Mouse (Mus musculus) CH12.LX (cell line): ENCODE results near the gene Tmod3. TPM values are rescaled to one million over a fixed set of nuclear protein-coding genes. Genes with fewer than 3 reads are reported as not detected.

Source experiments
- DNase-seq: peaks from one replicate; pipeline ENCODE4 v3.0.0-alpha.2; 2013; ENCODE audit errors: extremely low read depth
- H3K27ac ChIP-seq: 2 replicates; pipeline ENCODE4 v1.5.1; 2012; ENCODE audit warnings: low read depth, mild to moderate bottlenecking, control low read depth, moderate library complexity; ENCODE audit not compliant: insufficient read depth
- H3K27me3 ChIP-seq: replicated peaks from 2 replicates; pipeline ENCODE3; 2012; ENCODE audit warnings: inconsistent platforms
- H3K36me3 ChIP-seq, 2 experiments: replicated peaks in 1 of 2; 2 replicates each; pipeline versions ENCODE3 to v1.6.1; 2012; ENCODE audit warnings: inconsistent platforms in 1 of 2, low read length in 1 of 2, mild to moderate bottlenecking in 1 of 2, mixed read lengths in 1 of 2, moderate library complexity in 1 of 2; ENCODE audit not compliant: control insufficient read depth in 1 of 2, insufficient read depth in 1 of 2
- H3K4me1 ChIP-seq, 2 experiments: 2 replicates each; pipeline ENCODE4 v1.6.1; 2012; ENCODE audit warnings: inconsistent platforms in 1 of 2, moderate library complexity in 1 of 2; ENCODE audit not compliant: insufficient read depth in 2 of 2, control insufficient read depth in 1 of 2
- H3K4me2 ChIP-seq: 2 replicates; pipeline ENCODE4 v1.6.1; 2012; ENCODE audit warnings: low read depth, mild to moderate bottlenecking, control low read depth; ENCODE audit not compliant: poor library complexity, insufficient read depth, severe bottlenecking
- H3K4me3 ChIP-seq, 3 experiments: fragments of 150-350 bp in 1 of 3; sonication (generic) in 1 of 3; replicated peaks in 1 of 3; 2 replicates each; pipeline versions ENCODE3 to v1.5.1; 2011 to 2012; ENCODE audit warnings: low read depth in 2 of 3, low read length in 2 of 3, mild to moderate bottlenecking in 2 of 3, moderate library complexity in 2 of 3, control low read depth in 1 of 3, improper control_type of control experiment in 1 of 3, inconsistent platforms in 1 of 3, mixed read lengths in 1 of 3; ENCODE audit not compliant: poor library complexity in 1 of 3
- H3K79me2 ChIP-seq: replicated peaks from 2 replicates; pipeline ENCODE4 v1.6.1; 2012; ENCODE audit warnings: mild to moderate bottlenecking, moderate library complexity; ENCODE audit not compliant: control insufficient read depth, poor library complexity, insufficient read depth, severe bottlenecking; ENCODE audit errors: extremely low read depth
- H3K9ac ChIP-seq: 2 replicates; pipeline ENCODE4 v1.6.1; 2012; ENCODE audit warnings: low read depth, mild to moderate bottlenecking, control low read depth, moderate library complexity; ENCODE audit not compliant: insufficient read depth
- H3K9me3 ChIP-seq: replicated peaks from 2 replicates; pipeline ENCODE3; 2012; ENCODE audit warnings: low read length, inconsistent platforms, mixed read lengths
- CHD1 ChIP-seq: IDR thresholded peaks from 2 replicates; pipeline ENCODE4 v1.6.1; 2012; ENCODE audit warnings: low read depth, low read length, improper control_type of control experiment, inconsistent platforms
- CHD2 ChIP-seq: IDR thresholded peaks from 2 replicates; pipeline ENCODE4 v1.6.1; 2011; ENCODE audit warnings: low read length, improper control_type of control experiment
- CTCF ChIP-seq, 2 experiments: IDR thresholded peaks in 1 of 2; conservative IDR thresholded peaks in 1 of 2; 2 replicates each; pipeline ENCODE4 v1.5.1; 2011 to 2012; ENCODE audit warnings: low read depth in 2 of 2, low read length in 2 of 2, improper control_type of control experiment in 1 of 2, inconsistent platforms in 1 of 2, mild to moderate bottlenecking in 1 of 2, moderate library complexity in 1 of 2
- E2F4 ChIP-seq: IDR thresholded peaks from 2 replicates; pipeline ENCODE4 v1.6.1; 2011; ENCODE audit warnings: low read depth, low read length, improper control_type of control experiment; ENCODE audit not compliant: insufficient replicate concordance
- ELF1 ChIP-seq: IDR thresholded peaks from 2 replicates; pipeline ENCODE4 v1.6.1; 2014; ENCODE audit warnings: low read depth, mild to moderate bottlenecking, inconsistent platforms, low read length, improper control_type of control experiment
- GABPA ChIP-seq: IDR thresholded peaks from 2 replicates; pipeline ENCODE4 v1.6.1; 2012; ENCODE audit warnings: low read depth, low read length, improper control_type of control experiment, inconsistent platforms; ENCODE audit not compliant: insufficient replicate concordance
- HCFC1 ChIP-seq: IDR thresholded peaks from 2 replicates; pipeline ENCODE4 v1.6.1; 2012; ENCODE audit warnings: low read depth, mild to moderate bottlenecking, inconsistent platforms, low read length, improper control_type of control experiment
- KAT2A ChIP-seq: IDR thresholded peaks from 2 replicates; pipeline ENCODE4 v1.6.1; 2012; ENCODE audit warnings: low read length, improper control_type of control experiment, inconsistent platforms; ENCODE audit not compliant: insufficient replicate concordance
- MEF2A ChIP-seq: IDR thresholded peaks from 2 replicates; pipeline ENCODE4 v1.6.1; 2014; ENCODE audit warnings: low read depth, mild to moderate bottlenecking, inconsistent platforms, low read length, improper control_type of control experiment, borderline replicate concordance
- MYC ChIP-seq: IDR thresholded peaks from 2 replicates; pipeline ENCODE4 v1.6.1; 2011; ENCODE audit warnings: low read depth, mild to moderate bottlenecking, improper control_type of control experiment, low read length
- NRF1 ChIP-seq: IDR thresholded peaks from 2 replicates; pipeline ENCODE4 v1.6.1; 2014; ENCODE audit warnings: low read depth, mild to moderate bottlenecking, inconsistent platforms, low read length, improper control_type of control experiment, moderate library complexity
- RCOR1 ChIP-seq: conservative IDR thresholded peaks from 2 replicates; pipeline ENCODE4 v1.6.1; 2012; ENCODE audit warnings: low read depth, mild to moderate bottlenecking, inconsistent platforms, low read length, improper control_type of control experiment
- SIN3A ChIP-seq: IDR thresholded peaks from 2 replicates; pipeline ENCODE4 v1.6.1; 2012; ENCODE audit warnings: low read length, improper control_type of control experiment, inconsistent platforms
- SMC3 ChIP-seq: IDR thresholded peaks from 2 replicates; pipeline ENCODE4 v1.6.1; 2011; ENCODE audit warnings: low read depth, low read length, improper control_type of control experiment
- TCF12 ChIP-seq: IDR thresholded peaks from 2 replicates; pipeline ENCODE4 v1.6.1; 2014; ENCODE audit warnings: low read depth, mild to moderate bottlenecking, inconsistent platforms, low read length, improper control_type of control experiment
- UBTF ChIP-seq: IDR thresholded peaks from 2 replicates; pipeline ENCODE4 v1.6.1; 2012; ENCODE audit warnings: low read depth, mild to moderate bottlenecking, inconsistent platforms, low read length, improper control_type of control experiment, moderate library complexity
- USF1 ChIP-seq: IDR thresholded peaks from 2 replicates; pipeline ENCODE4 v1.6.1; 2014; ENCODE audit warnings: low read depth, mild to moderate bottlenecking, inconsistent platforms, low read length, improper control_type of control experiment
- ZC3H11A ChIP-seq: IDR thresholded peaks from 2 replicates; pipeline ENCODE4 v1.6.1; 2012; ENCODE audit warnings: low read depth, mild to moderate bottlenecking, inconsistent platforms, low read length, improper control_type of control experiment
- ZNF384 ChIP-seq: IDR thresholded peaks from 2 replicates; pipeline ENCODE4 v1.6.1; 2012; ENCODE audit warnings: low read depth, low read length, improper control_type of control experiment, inconsistent platforms
- dilution Hi-C: fragments of 300-500 bp; cut with MboI; formaldehyde crosslinking; loops from 2 replicates; pipeline ENCODE4 v1.14.3; 2020; ENCODE audit warnings: low sequenced_read_pairs; ENCODE audit not compliant: extremely low pct_unique_long_range_greater_than_20kb, extremely low pct_ligation_motif_present
- in situ Hi-C: fragments of 300-500 bp; cut with MboI; formaldehyde crosslinking; loops from 3 replicates; pipeline ENCODE4 v1.14.3; 2019; ENCODE audit warnings: low sequenced_read_pairs, low pct_ligation_motif_present, low pct_unique_long_range_greater_than_20kb, mixed read lengths
- polyA plus RNA-seq: library from polyadenylated mRNA; unstranded; fragments of >175 nt; gene quantifications from 2 replicates; pipeline ENCODE4 v1.2.1, GENCODE M21; 2012; ENCODE audit warnings: low read depth; ENCODE audit not compliant: insufficient read length
- total RNA-seq, 2 experiments: library from RNA; depleted of rRNA; stranded (reverse); fragments of 300-350 nt in 1 of 2; fragments of >200 nt in 1 of 2; gene quantifications; 2 replicates each; pipeline ENCODE4 v1.2.3; 2012 to 2014

The Tmod3 gene
- total and polyA plus RNA-seq, 3 experiments, result 40.5 to 71.0 (median 52.0) TPM

- dilution Hi-C loops, result no loop called here
- H3K4me3 ChIP-seq, result no peak overlapping the region
Measured at GRCm38 (mm10) chr9:75597596-75597995, 38.1 kb upstream of the Tmod3 start.

GRCm38 (mm10) chr9:75597036-75597435 lies 37.6 kb upstream of the Tmod3 start:
- no peak for DNase-seq
- H3K4me3 ChIP-seq, result no peak overlapping the region
- no peaks in the 10 kb centered on the region for H3K36me3 ChIP-seq
- no peak overlapping the region for H3K27ac ChIP-seq
- TF ChIP-seq SMC3, result no peak
- no peak for TF ChIP-seq ZC3H11A
- no peak for TF ChIP-seq USF1
- no peak overlapping the region for H3K4me2 ChIP-seq
- in situ Hi-C loops, result no loop called here
- no peaks in the 10 kb centered on the region for H3K79me2 ChIP-seq
- peaks cover 2% of the 10 kb centered on the region for H3K27me3 ChIP-seq
- H3K9ac ChIP-seq, result no peak overlapping the region
- no peaks in the 10 kb centered on the region for H3K9me3 ChIP-seq
- dilution Hi-C loops, result no loop called here
- 0 out of 4 replicates have a peak, but pooled peaks cover 0 to 4% of the 10 kb centered on the region in 2 experiments for H3K4me1 ChIP-seq

More at GRCm38 (mm10) chr9:75597596-75597995, 38.1 kb upstream of the Tmod3 start:
- DNase-seq, result no peak
- no peak for TF ChIP-seq RCOR1
- no peak for TF ChIP-seq ELF1
- TF ChIP-seq HCFC1, result no peak
- TF ChIP-seq TCF12, result no peak
- no peak for TF ChIP-seq UBTF
- no peak for TF ChIP-seq MYC
- no peak overlapping the region for H3K27ac ChIP-seq
- H3K9me3 ChIP-seq, result no peaks in the 10 kb centered on the region
- no peak overlapping the region for H3K4me2 ChIP-seq
- H3K4me1 ChIP-seq, result 0 out of 4 replicates have a peak, but pooled peaks cover 0 to 4% of the 10 kb centered on the region in 2 experiments
- peaks cover 2% of the 10 kb centered on the region for H3K27me3 ChIP-seq
- H3K9ac ChIP-seq, result no peak overlapping the region
- in situ Hi-C loops, result no loop called here
- H3K36me3 ChIP-seq, result no peaks in the 10 kb centered on the region
- H3K79me2 ChIP-seq, result no peaks in the 10 kb centered on the region

- no peak for DNase-seq
- no peaks in the 10 kb centered on the region for H3K79me2 ChIP-seq
- H3K4me1 ChIP-seq, result no peaks in the 10 kb centered on the region
- peaks cover 2% of the 10 kb centered on the region for H3K27me3 ChIP-seq
- no peak overlapping the region for H3K9ac ChIP-seq
- in situ Hi-C loops, result no loop called here
- dilution Hi-C loops, result no loop called here
- H3K27ac ChIP-seq, result no peak overlapping the region
- no peaks in the 10 kb centered on the region for H3K36me3 ChIP-seq
- no peak overlapping the region for H3K4me3 ChIP-seq
- TF ChIP-seq CTCF (conservative IDR thresholded peaks at IDR 0.05 in 1 of 2, IDR thresholded peaks at IDR 0.05 in 1 of 2; ENCODE audit: low read depth in 2 of 2, low read length in 2 of 2), result no peak
- TF ChIP-seq SMC3, result no peak
- no peak for TF ChIP-seq GABPA
- no peak for TF ChIP-seq E2F4
- TF ChIP-seq ZNF384, result no peak
- TF ChIP-seq MEF2A, result no peak
- no peak for TF ChIP-seq CHD1
- no peak for TF ChIP-seq SIN3A
- no peak for TF ChIP-seq KAT2A
- no peak for TF ChIP-seq NRF1
- TF ChIP-seq CHD2, result no peak
- TF ChIP-seq, all 38 proteins: peak for 0
- Histone ChIP-seq H3K9me3 (peaks cover 3% of the 10 kb centered on the region), H3K4me2 (no peak overlapping the region)
Measured at GRCm38 (mm10) chr9:75593481-75593880, 34.0 kb upstream of the Tmod3 start.
